Mouse (Mus musculus) embryonic facial prominence, embryonic 14.5 days (tissue): ENCODE results near the gene Fxyd3. TPM values are rescaled to one million over a fixed set of nuclear protein-coding genes. Genes with fewer than 3 reads are reported as not detected.

Source experiments
- ATAC-seq: fragments of 200-750 bp; cut with Nextera tagmentation; 2 replicates; pipeline ENCODE4 v1.8.0; 2017; ENCODE audit warnings: low read depth, moderate number of reproducible peaks, moderate TSS enrichment
- DNase-seq: peaks from one replicate; pipeline ENCODE4 v3.0.0-alpha.2; 2015; ENCODE audit warnings: low spot score
- H3K27ac ChIP-seq: fragments of 300-500 bp; sonication (generic); replicated peaks from 2 replicates; pipeline ENCODE4 v1.5.1; 2014; ENCODE audit warnings: low read depth, mild to moderate bottlenecking, low read length, moderate library complexity
- H3K27me3 ChIP-seq: fragments of 300-500 bp; sonication (generic); replicated peaks from 2 replicates; pipeline ENCODE4 v1.6.1; 2014; ENCODE audit warnings: low read length; ENCODE audit not compliant: control insufficient read depth, insufficient read depth
- H3K36me3 ChIP-seq: fragments of 300-500 bp; sonication (generic); 2 replicates; pipeline ENCODE4 v1.6.1; 2014; ENCODE audit warnings: low read length, mixed read lengths; ENCODE audit not compliant: control insufficient read depth, insufficient read depth
- H3K4me1 ChIP-seq: fragments of 300-500 bp; sonication (generic); 2 replicates; pipeline ENCODE4 v1.6.1; 2014; ENCODE audit warnings: antibody characterized with exemption, low read length; ENCODE audit not compliant: control insufficient read depth, insufficient read depth
- H3K4me2 ChIP-seq: fragments of 300-500 bp; sonication (generic); 2 replicates; pipeline ENCODE4 v1.6.1; 2014; ENCODE audit warnings: low read depth, mild to moderate bottlenecking, low read length, moderate library complexity, mixed read lengths
- H3K4me3 ChIP-seq: fragments of 300-500 bp; sonication (generic); 2 replicates; pipeline ENCODE4 v1.5.1; 2014; ENCODE audit warnings: low read depth, mild to moderate bottlenecking, low read length
- H3K9ac ChIP-seq: fragments of 300-500 bp; sonication (generic); 2 replicates; pipeline ENCODE4 v1.6.1; 2014; ENCODE audit warnings: low read depth, mild to moderate bottlenecking, low read length, moderate library complexity, mixed read lengths
- H3K9me3 ChIP-seq: fragments of 300-500 bp; sonication (generic); 2 replicates; pipeline ENCODE4 v1.6.1; 2016; ENCODE audit warnings: low read length; ENCODE audit not compliant: control insufficient read depth
- WGBS: fragments of 180-500 bp; shearing (Covaris S2); extraction: QIAGEN DNeasy Blood & Tissue Kit; methylation state at CpG from one replicate; pipeline ENCODE4 v1.1.7; 2014; 5-methylcytosine and 5-hydroxymethylcytosine counted together
- polyA plus RNA-seq: library from polyadenylated mRNA; unstranded; fragments of >200 nt; fragmentation: Nextera tagmentation; extraction: Ambion mirVana; gene quantifications from 2 replicates; pipeline ENCODE4 v1.2.1, GENCODE M21; 2014

Gene Fxyd3
- polyA plus RNA-seq, 1 experiment from 2014 or later, result 71.7 TPM

GRCm38 (mm10) chr7:31041023-31041407 lies 35.5 kb downstream of the Fxyd3 start:
- Histone ChIP-seq H3K9me3 (no peaks in the 10 kb centered on the region), H3K4me3 (peak overlapping the region; percentile 13; the same call in 1 of the 2 replicates), H3K27ac (no peak overlapping the region), H3K9ac (no peak overlapping the region), H3K27me3 (peaks cover 27% of the 10 kb centered on the region), H3K4me1 (0 out of 2 replicates have a peak, but pooled peaks cover 4% of the 10 kb centered on the region), H3K4me2 (peak overlapping the region; percentile 46; the same call in 1 of the 2 replicates), H3K36me3 (no peaks in the 10 kb centered on the region)
- 30% methylated on average over 8 of the region's 8 CpGs for WGBS
- no peak for ATAC-seq
- no peak for DNase-seq

- Histone ChIP-seq H3K27me3 (peaks cover 27% of the 10 kb centered on the region), H3K4me2 (no peak overlapping the region), H3K9ac (no peak overlapping the region), H3K36me3 (no peaks in the 10 kb centered on the region), H3K9me3 (no peaks in the 10 kb centered on the region), H3K27ac (no peak overlapping the region), H3K4me1 (0 out of 2 replicates have a peak, but pooled peaks cover 4% of the 10 kb centered on the region), H3K4me3 (no peak overlapping the region)
- 69% methylated on average over 11 of the region's 12 CpGs for WGBS
- ATAC-seq (no peak), DNase-seq (no peak)
Measured at GRCm38 (mm10) chr7:31040281-31041022, 36.1 kb downstream of the Fxyd3 start.

- Histone ChIP-seq H3K4me1 (0 out of 2 replicates have a peak, but pooled peaks cover 4% of the 10 kb centered on the region), H3K4me3 (no peak overlapping the region), H3K27ac (no peak overlapping the region), H3K36me3 (no peaks in the 10 kb centered on the region), H3K4me2 (no peak overlapping the region), H3K27me3 (peaks cover 25% of the 10 kb centered on the region), H3K9me3 (no peaks in the 10 kb centered on the region), H3K9ac (no peak overlapping the region)
- ATAC-seq (no peak), DNase-seq (no peak)
- 87% methylated on average over 4 of the region's 4 CpGs for WGBS
Measured at GRCm38 (mm10) chr7:31039011-31039410, 37.5 kb downstream of the Fxyd3 start.

- Histone ChIP-seq H3K4me1 (0 out of 2 replicates have a peak, but pooled peaks cover 4% of the 10 kb centered on the region), H3K4me2 (no peak overlapping the region), H3K27me3 (0 out of 2 replicates have a peak, but pooled peaks cover 19% of the 10 kb centered on the region), H3K27ac (no peak overlapping the region), H3K4me3 (no peak overlapping the region), H3K36me3 (no peaks in the 10 kb centered on the region), H3K9me3 (no peaks in the 10 kb centered on the region), H3K9ac (no peak overlapping the region)
- WGBS, result 56% methylated on average over 2 of the region's 2 CpGs
- ATAC-seq (no peak), DNase-seq (no peak)
Measured at GRCm38 (mm10) chr7:31037675-31038074, 38.8 kb downstream of the Fxyd3 start.

GRCm38 (mm10) chr7:31036917-31037316 lies 39.6 kb downstream of the Fxyd3 start:
- Histone ChIP-seq H3K4me2 (no peak overlapping the region), H3K36me3 (no peaks in the 10 kb centered on the region), H3K4me1 (0 out of 2 replicates have a peak, but pooled peaks cover 4% of the 10 kb centered on the region), H3K9ac (no peak overlapping the region), H3K4me3 (no peak overlapping the region), H3K9me3 (no peaks in the 10 kb centered on the region), H3K27ac (no peak overlapping the region), H3K27me3 (0 out of 2 replicates have a peak, but pooled peaks cover 13% of the 10 kb centered on the region)
- ATAC-seq, result no peak
- no peak for DNase-seq
- 82% methylated on average over 7 of the region's 7 CpGs for WGBS

GRCm38 (mm10) chr7:31035291-31035690 lies 41.2 kb downstream of the Fxyd3 start:
- no peak overlapping the region for H3K9ac ChIP-seq
- H3K4me2 ChIP-seq, result no peak overlapping the region
- no peaks in the 10 kb centered on the region for H3K4me1 ChIP-seq
- no peaks in the 10 kb centered on the region for H3K36me3 ChIP-seq
- 74% methylated on average over 11 of the region's 11 CpGs for WGBS
- ATAC-seq (no peak), DNase-seq (no peak)
- H3K27me3 ChIP-seq, result no peaks in the 10 kb centered on the region
- H3K4me3 ChIP-seq, result no peak overlapping the region
- H3K9me3 ChIP-seq, result no peaks in the 10 kb centered on the region
- no peak overlapping the region for H3K27ac ChIP-seq

- 69% methylated on average over 11 of the region's 11 CpGs for WGBS
Measured at GRCm38 (mm10) chr7:31034789-31035188, 41.7 kb downstream of the Fxyd3 start.

GRCm38 (mm10) chr7:31033409-31034165 lies 42.9 kb downstream of the Fxyd3 start:
- H3K4me1 ChIP-seq, result no peaks in the 10 kb centered on the region
- DNase-seq, result no peak
- no peak overlapping the region for H3K27ac ChIP-seq
- no peak for ATAC-seq
- H3K27me3 ChIP-seq, result no peaks in the 10 kb centered on the region
- no peaks in the 10 kb centered on the region for H3K36me3 ChIP-seq
- H3K9ac ChIP-seq, result no peak overlapping the region
- H3K9me3 ChIP-seq, result no peaks in the 10 kb centered on the region
- H3K4me3 ChIP-seq, result no peak overlapping the region
- H3K4me2 ChIP-seq, result no peak overlapping the region
- 55% methylated on average over 9 of the region's 9 CpGs for WGBS

More at GRCm38 (mm10) chr7:31034789-31035188, 41.7 kb downstream of the Fxyd3 start:
- DNase-seq, result no peak
- Histone ChIP-seq H3K36me3 (no peaks in the 10 kb centered on the region), H3K4me3 (no peak overlapping the region), H3K4me1 (no peaks in the 10 kb centered on the region), H3K27ac (no peak overlapping the region), H3K4me2 (no peak overlapping the region), H3K27me3 (no peaks in the 10 kb centered on the region), H3K9me3 (no peaks in the 10 kb centered on the region), H3K9ac (no peak overlapping the region)
- no peak for ATAC-seq
